Mouse (Mus musculus) ovary, adult 2 months (tissue): ENCODE results near the gene Thap7. TPM values are rescaled to one million over a fixed set of nuclear protein-coding genes. Genes with fewer than 3 reads are reported as not detected.

Source experiments
- polyA plus RNA-seq: library from polyadenylated mRNA; depleted of rRNA; stranded (reverse); fragments of >200 nt; gene quantifications from 2 replicates; pipeline ENCODE4 v1.2.3, GENCODE M21; 2012; rRNA removed

Gene Thap7
- 145 and 160 TPM in 2 replicates for polyA plus RNA-seq

GRCm38 (mm10) chr16:17530640-17531288, at the start of gene Thap7:
Gene Thap7 (minus strand): TSS chr16:17531136.

GRCm38 (mm10) chr16:17561751-17562208, 30.8 kb upstream of the Thap7 start, which contains the start of gene P2rx6:
Gene P2rx6 (plus strand): TSS chr16:17561885.

GRCm38 (mm10) chr16:17561128-17561750, 30.3 kb upstream of the Thap7 start, which contains the start of gene Lrrc74b:
Gene Lrrc74b (minus strand): TSS chr16:17561247.

GRCm38 (mm10) chr16:17508546-17509239, 22.2 kb downstream of the Thap7 start, which contains the start of gene Lztr1:
Gene Lztr1 (plus strand): TSS chr16:17508688.

GRCm38 (mm10) chr16:17489469-17490111, 41.3 kb downstream of the Thap7 start, which contains the start of gene Aifm3:
Gene Aifm3 (plus strand): TSS chr16:17489611.

Other genes starting within 250 kb of the Thap7 start
- 0.09 and 0.22 TPM in 2 replicates for gene Serpind1, start 199.8 kb downstream of the Thap7 start, polyA plus RNA-seq
- gene Snap29, start 125.2 kb downstream of the Thap7 start, polyA plus RNA-seq = 2.9 and 3.4 TPM in 2 replicates
- gene Pi4ka, start 124.8 kb downstream of the Thap7 start, polyA plus RNA-seq = 46.7 and 52.1 TPM in 2 replicates
- gene Crkl, start 79.1 kb downstream of the Thap7 start, polyA plus RNA-seq = 82.8 and 92.6 TPM in 2 replicates
- gene Aifm3, start 41.5 kb downstream of the Thap7 start, polyA plus RNA-seq = 4.2 and 4.3 TPM in 2 replicates
- gene Lztr1, start 22.4 kb downstream of the Thap7 start, polyA plus RNA-seq = 407 and 481 TPM in 2 replicates
- 12.1 and 12.8 TPM in 2 replicates for gene Lrrc74b, start 30.1 kb upstream of the Thap7 start, polyA plus RNA-seq
- 13.2 and 17.1 TPM in 2 replicates for gene P2rx6, start 30.7 kb upstream of the Thap7 start, polyA plus RNA-seq
- 52.7 and 62.9 TPM in 2 replicates for gene Slc7a4, start 52.1 kb upstream of the Thap7 start, polyA plus RNA-seq
- gene Smpd4, start 88.2 kb upstream of the Thap7 start, polyA plus RNA-seq = 84.1 and 97.5 TPM in 2 replicates
- gene Ccdc74a, start 115.3 kb upstream of the Thap7 start, polyA plus RNA-seq = 9.6 and 11.7 TPM in 2 replicates
- gene Med15, start 201.8 kb upstream of the Thap7 start, polyA plus RNA-seq = 112 and 197 TPM in 2 replicates
- 148 and 167 TPM in 2 replicates for gene Klhl22, start 228.5 kb upstream of the Thap7 start, polyA plus RNA-seq